Mouse (Mus musculus): ENCODE measurements around the gene Egfl8.

The Egfl8 gene

GRCm38 (mm10) chr17:34630761-34631301 lies 15.1 kb upstream of the Egfl8 start:
- in situ Hi-C loops (cut with MboI; ENCODE audit: low pct_unique_long_range_greater_than_20kb in 1 of 2, low sequenced_read_pairs in 2 of 2, unreplicated experiment in 1 of 2) = no loop called here

GRCm38 (mm10) chr17:34629796-34630603 lies 14.2 kb upstream of the Egfl8 start:
- in situ Hi-C loops (cut with MboI; ENCODE audit: low pct_unique_long_range_greater_than_20kb in 1 of 2, low sequenced_read_pairs in 2 of 2, unreplicated experiment in 1 of 2) = loop anchor here in 1 of 2 experiments (5.0 kb wide), 1 partner anchor 53 kb away; no protein-coding TSS in a partner anchor

- in situ Hi-C loops (cut with MboI; ENCODE audit: low pct_unique_long_range_greater_than_20kb in 1 of 2, low sequenced_read_pairs in 2 of 2, unreplicated experiment in 1 of 2) = loop anchor here in 1 of 2 experiments (5.0 kb wide), 1 partner anchor 52 kb away; no protein-coding TSS in a partner anchor
These were observed 13.5 kb upstream of the Egfl8 start, which contains the start of gene Prrt1 for GRCm38 (mm10) chr17:34629221-34629751. Gene Prrt1 (plus strand): TSS chr17:34629533.

GRCm38 (mm10) chr17:34628644-34628967 lies 12.8 kb upstream of the Egfl8 start:
- in situ Hi-C loops (cut with MboI; ENCODE audit: low pct_unique_long_range_greater_than_20kb in 1 of 2, low sequenced_read_pairs in 2 of 2, unreplicated experiment in 1 of 2) = loop anchor here in 1 of 2 experiments (5.0 kb wide), 1 partner anchor 51 kb away; no protein-coding TSS in a partner anchor

GRCm38 (mm10) chr17:34627943-34628643 lies 12.3 kb upstream of the Egfl8 start, which contains the start of gene Ppt2:
Gene Ppt2 (minus strand): TSS chr17:34628510.
- in situ Hi-C loops (cut with MboI; ENCODE audit: low pct_unique_long_range_greater_than_20kb in 1 of 2, low sequenced_read_pairs in 2 of 2, unreplicated experiment in 1 of 2) = loop anchor here in 1 of 2 experiments (5.0 kb wide), 1 partner anchor 51 kb away; no protein-coding TSS in a partner anchor

- in situ Hi-C loops (cut with MboI; ENCODE audit: low pct_unique_long_range_greater_than_20kb in 1 of 2, low sequenced_read_pairs in 2 of 2, unreplicated experiment in 1 of 2) = loop anchor here in 1 of 2 experiments (5.0 kb wide), 1 partner anchor 50 kb away; no protein-coding TSS in a partner anchor
These were observed 11.5 kb upstream of the Egfl8 start for GRCm38 (mm10) chr17:34627093-34627942.

GRCm38 (mm10) chr17:34626773-34627092 lies 11.0 kb upstream of the Egfl8 start:
- in situ Hi-C loops (cut with MboI; ENCODE audit: low pct_unique_long_range_greater_than_20kb in 1 of 2, low sequenced_read_pairs in 2 of 2, unreplicated experiment in 1 of 2) = loop anchor here in 1 of 2 experiments (5.0 kb wide), 1 partner anchor 49 kb away; no protein-coding TSS in a partner anchor

GRCm38 (mm10) chr17:34626062-34626772 lies 10.4 kb upstream of the Egfl8 start:
- in situ Hi-C loops (cut with MboI; ENCODE audit: low pct_unique_long_range_greater_than_20kb in 1 of 2, low sequenced_read_pairs in 2 of 2, unreplicated experiment in 1 of 2) = loop anchor here in 1 of 2 experiments (5.0 kb wide), 1 partner anchor 49 kb away; no protein-coding TSS in a partner anchor

GRCm38 (mm10) chr17:34624981-34625380 lies 9.2 kb upstream of the Egfl8 start:
- in situ Hi-C loops (cut with MboI; ENCODE audit: low pct_unique_long_range_greater_than_20kb in 1 of 2, low sequenced_read_pairs in 2 of 2, unreplicated experiment in 1 of 2) = loop anchor here in 1 of 2 experiments (5.0 kb wide), 1 partner anchor 48 kb away; no protein-coding TSS in a partner anchor

- in situ Hi-C loops (cut with MboI; ENCODE audit: low pct_unique_long_range_greater_than_20kb in 1 of 2, low sequenced_read_pairs in 2 of 2, unreplicated experiment in 1 of 2) = no loop called here
These were observed 7.4 kb upstream of the Egfl8 start for GRCm38 (mm10) chr17:34623161-34623560.

GRCm38 (mm10) chr17:34621006-34621405 lies 5.2 kb upstream of the Egfl8 start:
- in situ Hi-C loops (cut with MboI; ENCODE audit: low pct_unique_long_range_greater_than_20kb in 1 of 2, low sequenced_read_pairs in 2 of 2, unreplicated experiment in 1 of 2) = no loop called here

GRCm38 (mm10) chr17:34618999-34619398 lies 3.2 kb upstream of the Egfl8 start:
- in situ Hi-C loops (cut with MboI; ENCODE audit: low pct_unique_long_range_greater_than_20kb in 1 of 2, low sequenced_read_pairs in 2 of 2, unreplicated experiment in 1 of 2) = no loop called here

GRCm38 (mm10) chr17:34613830-34614229 lies 1.9 kb downstream of the Egfl8 start:
- in situ Hi-C loops (cut with MboI; ENCODE audit: low pct_unique_long_range_greater_than_20kb in 1 of 2, low sequenced_read_pairs in 2 of 2, unreplicated experiment in 1 of 2) = no loop called here

- in situ Hi-C loops (cut with MboI; ENCODE audit: low pct_unique_long_range_greater_than_20kb in 1 of 2, low sequenced_read_pairs in 2 of 2, unreplicated experiment in 1 of 2) = no loop called here
These were observed 2.6 kb downstream of the Egfl8 start for GRCm38 (mm10) chr17:34613054-34613645.

GRCm38 (mm10) chr17:34611050-34611449 lies 4.7 kb downstream of the Egfl8 start:
- in situ Hi-C loops (cut with MboI; ENCODE audit: low pct_unique_long_range_greater_than_20kb in 1 of 2, low sequenced_read_pairs in 2 of 2, unreplicated experiment in 1 of 2) = no loop called here

- in situ Hi-C loops (cut with MboI; ENCODE audit: low pct_unique_long_range_greater_than_20kb in 1 of 2, low sequenced_read_pairs in 2 of 2, unreplicated experiment in 1 of 2) = no loop called here
These were observed 7.8 kb downstream of the Egfl8 start for GRCm38 (mm10) chr17:34607997-34608396.

Data from mouse embryonic stem cell (cell line).